Mouse (Mus musculus) brain, adult 2 months (tissue): Measurements from ENCODE around the gene Dhx58.
A peak's percentile ranks its signal among the peaks of the same experiment; 100 is the strongest.

Source experiments
- DNase-seq: peaks from one replicate; pipeline ENCODE4 v3.0.0; 2011; ENCODE audit warnings: low read depth, low spot score

Gene Dhx58

GRCm38 (mm10) chr11:100703851-100704531, at the start of gene Dhx58:
Gene Dhx58, minus strand, starts transcription at chr11:100704271.
- no peak for DNase-seq

DNA sequence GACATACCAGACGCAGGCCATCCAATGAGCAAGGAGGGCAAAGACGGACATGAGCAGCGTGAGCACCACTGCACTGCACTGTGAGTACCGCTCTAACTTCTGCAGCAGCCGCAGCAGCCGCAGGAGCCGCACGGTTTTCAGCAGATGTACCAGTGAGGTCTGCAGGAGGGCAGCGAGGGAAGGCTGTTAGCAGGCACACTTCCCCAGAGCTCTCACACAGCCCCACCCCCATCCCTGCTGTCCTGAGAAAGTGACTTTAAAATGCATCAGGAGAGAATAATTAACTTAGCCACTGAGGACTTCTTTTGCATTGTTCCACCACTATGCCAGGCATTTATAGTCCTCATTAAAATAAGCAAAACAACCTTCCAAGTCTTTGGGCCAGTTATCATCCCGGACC, 48.2 kb upstream of the Dhx58 start:
- DNase-seq = peak; percentile 54

- DNase-seq = peak; percentile 69
These were observed 46.1 kb upstream of the Dhx58 start for GRCm38 (mm10) chr11:100750127-100750526.

DNA sequence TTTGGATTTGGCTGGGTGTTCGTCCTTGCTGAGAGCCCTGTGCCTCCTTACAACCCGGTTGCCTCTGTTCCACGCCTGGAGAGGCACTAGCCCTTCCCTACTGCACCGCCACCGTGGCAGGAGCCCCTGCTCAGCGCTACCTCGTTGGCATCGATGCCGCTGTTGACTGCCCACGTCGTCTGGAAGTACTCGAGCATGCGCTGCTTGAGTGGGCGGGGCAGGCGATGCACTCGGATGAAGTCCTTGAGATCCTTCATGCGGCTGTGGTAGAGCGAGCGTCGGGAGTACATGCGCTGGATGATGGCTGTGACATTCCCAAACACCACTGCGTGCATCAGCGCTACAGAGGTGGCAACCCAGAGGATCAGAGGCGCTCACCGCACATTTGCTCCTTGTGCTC, 45.4 kb upstream of the Dhx58 start:
- peak; percentile 80 for DNase-seq

GRCm38 (mm10) chr11:100748620-100749019, 44.5 kb upstream of the Dhx58 start:
- DNase-seq = peak; percentile 85

- DNase-seq = no peak
These were observed 43.0 kb upstream of the Dhx58 start for GRCm38 (mm10) chr11:100747114-100747513.

GRCm38 (mm10) chr11:100746546-100746945, 42.5 kb upstream of the Dhx58 start:
- no peak for DNase-seq

DNA sequence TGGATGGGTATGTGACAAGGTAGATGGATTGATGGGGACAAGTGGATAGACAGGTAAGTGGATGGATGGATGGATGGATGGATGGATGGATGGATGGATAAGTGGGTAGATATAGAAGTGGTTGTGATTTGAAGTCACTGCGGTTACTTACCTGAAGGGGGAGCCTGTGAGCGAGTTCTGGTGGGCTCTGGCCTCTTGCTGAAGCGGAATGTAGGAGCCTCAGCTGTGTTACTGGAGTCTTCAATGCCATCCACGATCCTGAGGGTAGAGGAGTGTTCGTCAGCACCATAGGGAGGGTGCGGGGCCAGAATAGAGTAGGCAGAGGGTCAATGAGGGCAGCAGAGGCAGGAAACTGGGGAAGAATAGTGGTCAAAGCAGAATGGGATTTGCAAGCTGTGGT, 41.0 kb upstream of the Dhx58 start:
- peak; percentile 84 for DNase-seq

DNA sequence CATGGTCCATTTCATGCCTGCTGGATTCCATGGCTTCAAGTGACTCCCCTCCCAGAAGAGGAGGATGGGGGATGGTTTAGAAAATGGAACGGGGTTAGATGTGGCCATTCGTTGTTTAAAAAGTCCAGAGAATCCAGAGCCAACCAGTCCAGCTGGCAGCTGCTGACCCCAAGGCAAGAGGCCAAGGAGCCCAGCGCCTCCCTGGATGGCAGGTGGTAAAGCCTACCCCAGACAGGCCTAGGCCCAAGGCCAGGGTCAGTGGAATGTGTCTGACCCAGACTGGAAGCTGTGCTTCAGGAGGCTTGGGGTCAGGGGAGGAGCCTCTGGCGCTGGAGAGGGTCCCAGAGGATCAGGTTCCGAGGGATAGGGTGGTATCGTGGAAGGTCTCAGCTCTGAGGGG, 37.3 kb upstream of the Dhx58 start:
- no peak for DNase-seq

GRCm38 (mm10) chr11:100738749-100739148, 34.7 kb upstream of the Dhx58 start:
- DNase-seq = no peak

- DNase-seq = peak; percentile 100
These were observed 34.1 kb upstream of the Dhx58 start, which contains the start of gene Rab5c for GRCm38 (mm10) chr11:100738066-100738604. Gene Rab5c, minus strand, starts transcription at chr11:100738215.

DNA sequence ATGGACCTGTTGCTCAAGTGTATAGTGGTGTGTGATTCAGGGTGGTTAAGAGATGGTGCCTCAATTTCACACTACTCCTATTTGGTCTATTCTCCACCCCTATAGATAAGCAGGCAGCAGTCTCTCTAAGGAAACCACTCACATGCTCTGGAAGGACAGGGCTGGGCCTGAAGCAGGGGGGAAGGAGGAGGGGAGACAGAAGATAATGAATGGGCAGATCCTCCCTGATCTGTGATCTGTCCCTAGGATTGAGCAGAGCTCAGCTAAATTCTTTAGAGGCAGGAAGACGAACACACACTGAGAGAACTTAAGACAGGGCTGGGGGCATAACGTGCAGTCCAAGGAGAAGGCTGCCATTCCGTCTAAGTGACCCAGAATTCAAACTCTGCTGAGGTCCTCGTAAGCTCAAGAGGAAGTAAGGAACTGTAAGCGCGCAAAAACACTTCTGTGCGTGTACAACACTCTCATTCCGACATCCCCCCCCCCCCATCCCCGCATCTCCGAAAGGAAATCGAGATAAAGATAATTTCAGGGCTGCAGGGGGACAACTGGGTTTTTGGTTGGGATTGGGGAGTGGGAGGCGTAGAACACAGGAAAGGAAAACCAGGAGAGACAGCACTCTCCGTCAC, 33.1 kb upstream of the Dhx58 start:
- no peak for DNase-seq

DNA sequence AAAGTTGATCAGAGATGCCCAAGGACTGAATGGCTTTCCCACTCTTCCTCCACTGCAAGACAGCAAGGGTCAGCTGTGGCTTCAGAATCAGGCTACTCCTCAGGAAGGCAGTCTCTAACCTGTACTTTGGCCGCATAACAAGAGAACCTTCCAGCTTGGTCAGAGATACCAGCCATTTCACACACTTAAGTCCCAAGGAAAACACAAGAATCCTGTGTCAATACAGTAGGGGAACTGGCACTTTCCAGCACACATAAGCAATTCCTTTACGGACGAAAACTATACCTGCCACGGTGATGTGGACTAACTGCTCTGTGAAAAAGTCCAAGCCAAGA, 32.6 kb upstream of the Dhx58 start:
- DNase-seq = no peak

- no peak for DNase-seq
These were observed 32.1 kb upstream of the Dhx58 start for GRCm38 (mm10) chr11:100735954-100736745.

DNA sequence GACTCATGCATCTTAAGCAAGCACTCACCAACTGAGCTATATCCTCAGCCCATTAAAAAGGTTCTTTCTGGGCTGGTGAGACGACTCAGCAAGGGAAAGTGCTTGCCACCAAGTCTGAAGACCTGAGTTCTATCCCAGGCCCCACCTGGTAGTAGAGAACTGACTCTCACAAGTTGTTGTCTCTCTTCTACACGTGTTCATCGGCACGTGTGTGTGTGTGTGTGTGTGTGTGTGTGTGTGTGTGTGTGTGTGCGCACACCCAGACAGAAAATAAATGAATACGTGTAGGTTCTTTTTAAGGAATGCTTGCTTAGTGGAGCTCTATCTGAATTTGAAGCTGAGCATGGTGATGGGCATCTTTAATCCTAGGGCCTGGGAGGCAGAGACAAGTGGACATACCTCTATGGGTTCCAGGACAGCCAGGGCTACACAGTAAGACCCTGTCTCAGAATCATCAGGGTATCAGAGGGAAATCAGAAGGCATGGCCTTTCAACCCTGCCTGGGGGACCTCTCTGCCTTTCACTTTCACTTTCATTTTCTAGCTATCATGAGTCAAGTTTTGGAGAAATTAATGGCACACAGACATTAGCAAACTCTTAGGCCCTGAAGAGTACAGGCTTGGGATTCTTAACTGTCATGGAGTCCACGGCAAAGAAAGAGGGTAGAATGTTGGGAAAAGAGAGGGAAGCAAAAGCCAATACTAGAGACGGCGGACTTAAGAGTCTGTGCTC, 31.2 kb upstream of the Dhx58 start:
- DNase-seq = no peak

DNA sequence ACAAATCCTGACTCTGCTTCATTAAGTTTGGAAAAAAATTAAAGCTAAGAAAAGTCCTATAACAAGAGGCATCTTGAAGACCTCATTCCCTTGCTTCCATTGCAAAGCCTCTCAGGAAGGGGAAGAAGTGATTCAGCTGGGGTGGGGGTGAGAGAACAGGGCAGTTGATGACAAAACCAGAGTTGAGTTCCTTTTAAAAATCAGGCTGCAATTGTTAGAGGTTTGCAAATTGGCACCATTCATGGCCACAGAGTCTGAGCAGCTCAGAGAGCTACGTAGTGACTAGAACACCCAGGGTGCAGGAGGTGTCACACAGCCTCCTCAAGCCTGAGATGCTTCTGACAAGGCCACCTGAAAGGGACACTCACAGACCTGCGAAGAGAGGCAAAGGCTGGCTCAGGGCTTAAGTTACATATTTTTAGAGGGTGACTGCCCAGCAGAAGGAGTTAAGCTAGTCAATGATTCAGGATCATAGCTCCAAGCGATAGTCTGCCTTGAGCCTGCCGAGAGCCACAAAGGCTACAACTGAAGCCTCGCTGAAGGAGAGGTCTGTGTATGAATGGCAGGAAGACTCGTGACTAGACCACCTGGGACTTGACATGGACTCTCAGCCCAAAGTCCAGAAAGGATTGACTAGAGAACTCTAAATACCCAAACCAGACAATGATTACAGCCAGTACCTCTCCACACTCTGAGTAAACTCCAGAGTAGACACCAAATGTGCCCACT, 26.6 kb upstream of the Dhx58 start:
- no peak for DNase-seq

- no peak for DNase-seq
These were observed 25.9 kb upstream of the Dhx58 start for GRCm38 (mm10) chr11:100729976-100730375.

GRCm38 (mm10) chr11:100728601-100729000, 24.5 kb upstream of the Dhx58 start:
- DNase-seq = no peak

DNA sequence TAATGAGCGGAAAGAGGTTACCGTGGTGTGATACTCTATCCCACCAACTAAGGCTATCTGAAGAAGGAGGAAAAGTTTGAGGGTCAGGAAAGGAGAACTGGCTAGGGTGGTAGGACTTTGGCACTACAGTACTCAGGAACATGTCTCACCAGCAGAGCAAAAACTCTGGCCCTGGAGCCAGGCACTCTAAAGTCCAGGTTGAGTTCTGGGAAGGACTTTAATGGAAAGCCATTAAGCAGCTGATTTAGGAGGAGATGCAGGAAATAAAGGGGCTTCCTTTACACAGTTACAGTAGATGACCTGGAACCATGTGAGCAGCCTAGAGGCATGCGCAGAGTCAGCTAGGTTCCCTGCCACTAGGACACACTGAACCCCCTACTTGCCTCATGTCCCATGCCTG, 23.1 kb upstream of the Dhx58 start:
- no peak for DNase-seq

GRCm38 (mm10) chr11:100724919-100725512, 20.9 kb upstream of the Dhx58 start:
- DNase-seq = no peak
